Mouse (Mus musculus) embryonic facial prominence, embryonic 10.5 days (tissue): Measurements from ENCODE around the gene Tpi1. TPM values are rescaled to one million over a fixed set of nuclear protein-coding genes. Genes with fewer than 3 reads are reported as not detected.
"Not testable (repeated sequence)": the region's sequence is repeated elsewhere in the genome, so short reads cannot be mapped to it uniquely, and the experiment has no call there.

Experiments used
- DNase-seq: peaks from one replicate; pipeline ENCODE4 v3.0.0-alpha.2; 2017; ENCODE audit warnings: low spot score
- H3K27ac ChIP-seq: fragments of 300-500 bp; sonication (generic); replicated peaks from 2 replicates; pipeline ENCODE4 v1.5.1; 2016; ENCODE audit warnings: mild to moderate bottlenecking
- H3K27me3 ChIP-seq: fragments of 300-500 bp; sonication (generic); replicated peaks from 2 replicates; pipeline ENCODE4 v1.6.1; 2016; ENCODE audit warnings: low read depth, mild to moderate bottlenecking; ENCODE audit not compliant: poor library complexity, severe bottlenecking
- H3K36me3 ChIP-seq: fragments of 300-500 bp; sonication (generic); replicated peaks from 2 replicates; pipeline ENCODE4 v1.6.1; 2016; ENCODE audit warnings: mild to moderate bottlenecking, moderate library complexity
- H3K4me1 ChIP-seq: fragments of 300-500 bp; sonication (generic); 2 replicates; pipeline ENCODE4 v1.6.1; 2016
- H3K4me3 ChIP-seq: fragments of 300-500 bp; sonication (generic); 2 replicates; pipeline ENCODE4 v1.5.1; 2016; ENCODE audit warnings: mild to moderate bottlenecking, moderate library complexity
- H3K9me3 ChIP-seq: fragments of 300-500 bp; sonication (generic); 2 replicates; pipeline ENCODE4 v1.6.1; 2016; ENCODE audit warnings: mild to moderate bottlenecking
- WGBS: fragments of 180-500 bp; shearing (Covaris S2); methylation state at CpG from one replicate; pipeline ENCODE4 v1.1.7; 2016; 5-methylcytosine and 5-hydroxymethylcytosine counted together
- polyA plus RNA-seq: library from polyadenylated mRNA; unstranded; fragments of >200 nt; fragmentation: Nextera tagmentation; extraction: Ambion mirVana; gene quantifications from 2 replicates; pipeline ENCODE4 v1.2.1, GENCODE M21; 2016

The Tpi1 gene
- polyA plus RNA-seq, 1 experiment from 2014 or later, result 829 TPM

DNA sequence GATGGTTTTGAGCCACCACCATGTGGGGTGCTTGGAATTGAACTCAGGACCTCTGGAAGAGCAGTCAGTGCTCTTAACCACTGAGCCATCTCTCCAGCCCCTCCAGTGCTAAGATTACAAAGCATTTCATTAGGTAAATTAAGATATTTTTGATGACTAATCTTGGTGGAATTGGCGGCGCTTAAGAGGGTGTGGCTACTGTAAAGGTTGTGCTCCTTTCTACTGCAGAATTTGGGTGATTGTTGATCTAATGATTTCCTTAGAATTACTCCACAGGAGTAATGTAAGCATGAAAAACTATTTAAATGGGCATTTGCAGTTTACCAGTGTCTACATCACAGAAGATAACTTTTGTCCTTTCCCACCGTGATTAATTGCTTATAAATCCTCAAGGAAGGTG, 9.8 kb downstream of the Tpi1 start:
- no peak overlapping the region for H3K27ac ChIP-seq

DNA sequence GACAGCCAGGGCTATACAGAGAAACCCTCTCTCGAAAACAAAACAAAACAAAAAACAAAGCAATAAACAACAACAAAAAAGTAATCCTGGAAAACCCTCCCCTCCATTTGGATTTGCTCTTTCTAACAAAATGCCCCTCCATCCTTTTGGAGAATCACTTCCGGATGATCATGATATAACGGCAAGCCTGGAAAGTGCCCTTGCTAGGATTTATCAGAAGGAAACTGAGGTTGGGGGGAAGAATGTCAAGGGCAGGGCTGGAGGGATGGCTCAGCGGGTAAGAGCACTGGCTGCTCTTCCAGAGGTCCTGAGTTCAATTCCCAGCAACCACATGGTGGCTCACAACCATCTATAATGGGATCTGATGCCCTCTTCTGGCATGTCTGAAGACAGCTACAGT, 10.4 kb downstream of the Tpi1 start:
- not testable (repeated sequence) for H3K4me3 ChIP-seq, H3K27me3 ChIP-seq, DNase-seq, H3K27ac ChIP-seq, H3K9me3 ChIP-seq, H3K36me3 ChIP-seq
- H3K4me1 ChIP-seq, result peaks cover 31% of the 10 kb centered on the region
- 94% methylated on average over 4 of the region's 4 CpGs for WGBS

More for the DNA sequence above, 9.8 kb downstream of the Tpi1 start:
- DNase-seq, result no peak
- Histone ChIP-seq H3K27me3 (no peaks in the 10 kb centered on the region), H3K9me3 (no peaks in the 10 kb centered on the region), H3K4me1 (peaks cover 37% of the 10 kb centered on the region), H3K4me3 (no peak overlapping the region), H3K36me3 (no peaks in the 10 kb centered on the region)
- 88% methylated on average over 3 of the region's 3 CpGs for WGBS

DNA sequence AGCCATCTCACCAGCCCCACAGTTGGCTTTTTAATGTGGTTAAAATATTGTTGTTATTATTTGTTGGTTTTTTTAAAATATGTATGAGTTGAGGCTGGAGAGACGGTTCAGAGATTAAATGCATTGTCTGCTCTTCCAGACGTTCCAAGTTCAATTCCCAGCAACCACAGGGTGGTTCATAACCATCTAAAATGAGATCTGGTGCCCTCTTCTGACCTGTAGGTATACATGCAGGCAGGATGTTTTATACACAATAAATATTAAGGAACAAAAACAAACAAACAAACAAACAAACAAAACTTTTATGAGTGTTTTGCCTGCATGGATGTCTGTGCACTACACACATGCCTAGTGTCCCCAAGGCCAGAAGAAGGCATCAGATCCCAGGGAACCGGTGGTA, 11.0 kb downstream of the Tpi1 start:
- Histone ChIP-seq H3K27ac (no peak overlapping the region), H3K4me1 (peaks cover 24% of the 10 kb centered on the region), H3K9me3 (no peaks in the 10 kb centered on the region), H3K4me3 (no peak overlapping the region), H3K36me3 (no peaks in the 10 kb centered on the region), H3K27me3 (no peaks in the 10 kb centered on the region)
- no peak for DNase-seq
- 75% methylated on average over 3 of the region's 3 CpGs for WGBS

- WGBS, result 8% methylated on average over 7 of the region's 9 CpGs
- H3K27ac ChIP-seq, result peak overlapping the region; percentile 55
Measured at GRCm38 (mm10) chr6:124802400-124802799, 11.7 kb downstream of the Tpi1 start.

DNA sequence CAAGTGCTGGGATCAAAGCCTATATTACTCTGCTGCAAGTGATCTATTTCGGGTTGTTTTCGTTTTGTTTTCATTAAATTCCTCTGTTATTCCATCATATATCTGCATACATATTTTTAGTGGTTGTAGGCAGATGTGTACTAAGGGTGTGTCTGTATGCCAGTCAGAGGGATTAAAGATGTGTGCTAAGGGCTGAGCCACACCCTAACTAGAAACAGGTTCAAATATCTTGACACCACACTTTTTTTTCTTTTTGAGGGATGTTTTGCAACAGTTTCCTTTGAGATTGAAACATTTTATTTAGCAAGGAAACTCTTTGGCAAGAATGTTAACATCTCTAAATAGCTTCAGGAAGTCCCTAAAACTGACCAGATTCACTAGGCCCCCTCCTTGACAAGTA, 17.9 kb downstream of the Tpi1 start:
- no peak for DNase-seq
- Histone ChIP-seq H3K9me3 (no peaks in the 10 kb centered on the region), H3K4me1 (no peaks in the 10 kb centered on the region), H3K27me3 (no peaks in the 10 kb centered on the region), H3K4me3 (no peak overlapping the region), H3K27ac (no peak overlapping the region), H3K36me3 (peaks cover 20% of the 10 kb centered on the region)
- WGBS, result 84% methylated on average over 2 of the region's 2 CpGs

More at GRCm38 (mm10) chr6:124802400-124802799, 11.7 kb downstream of the Tpi1 start:
- H3K4me1 ChIP-seq, result peaks cover 22% of the 10 kb centered on the region
- not testable (repeated sequence) for H3K27me3 ChIP-seq, H3K9me3 ChIP-seq, H3K36me3 ChIP-seq
- peak; percentile 61 for DNase-seq
- peak overlapping the region; percentile 41; the same call in 1 of the 2 replicates for H3K4me3 ChIP-seq

DNA sequence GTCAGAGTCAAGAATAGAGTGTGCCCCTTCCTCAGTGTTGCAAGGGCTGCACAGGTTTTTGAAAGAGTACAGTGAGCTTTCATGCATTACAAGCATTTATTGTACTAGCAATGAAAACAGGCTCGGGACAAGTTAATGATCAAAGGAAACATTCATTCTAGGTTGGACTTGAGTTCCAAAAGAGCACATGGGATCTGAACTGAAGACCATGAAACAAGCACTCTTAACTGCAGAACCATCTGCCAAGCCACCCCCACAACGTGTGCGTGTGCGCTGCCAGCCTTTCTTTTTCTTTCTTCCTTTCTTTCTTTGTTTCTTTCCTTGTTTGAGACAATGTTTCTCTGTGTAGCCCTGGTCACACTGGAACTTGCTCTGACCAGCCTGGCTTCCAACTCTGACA, 18.3 kb downstream of the Tpi1 start:
- Histone ChIP-seq H3K4me3 (no peak overlapping the region), H3K9me3 (no peaks in the 10 kb centered on the region), H3K4me1 (no peaks in the 10 kb centered on the region), H3K27me3 (no peaks in the 10 kb centered on the region), H3K27ac (no peak overlapping the region), H3K36me3 (peaks cover 20% of the 10 kb centered on the region)
- DNase-seq, result no peak
- WGBS, result 79% methylated on average over 4 of the region's 4 CpGs

DNA sequence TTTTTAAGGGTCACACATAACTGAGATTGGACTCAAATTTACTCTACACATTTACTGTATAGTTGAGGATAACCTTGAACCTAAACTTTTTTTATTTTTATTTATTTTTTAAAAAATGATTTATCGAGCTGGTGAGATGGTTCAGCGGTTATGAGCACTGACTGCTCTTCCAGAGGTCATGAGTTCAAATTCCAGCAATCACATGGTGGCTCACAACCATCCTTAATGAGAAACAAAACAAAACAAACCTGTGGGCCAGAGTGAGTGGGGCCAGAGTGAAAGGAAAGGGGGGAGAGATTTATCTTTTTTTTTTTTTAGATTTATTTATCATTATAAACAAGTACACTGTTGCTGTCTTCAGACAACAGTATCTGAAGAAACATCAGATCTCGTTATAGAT, 22.2 kb downstream of the Tpi1 start:
- H3K36me3 ChIP-seq, result peaks cover 20% of the 10 kb centered on the region
- H3K4me1 ChIP-seq, result no peaks in the 10 kb centered on the region
- WGBS, result 87% methylated on average over 3 of the region's 3 CpGs
- no peaks in the 10 kb centered on the region for H3K9me3 ChIP-seq
- H3K27me3 ChIP-seq, result no peaks in the 10 kb centered on the region
- DNase-seq, result no peak
- no peak overlapping the region for H3K4me3 ChIP-seq
- no peak overlapping the region for H3K27ac ChIP-seq

DNA sequence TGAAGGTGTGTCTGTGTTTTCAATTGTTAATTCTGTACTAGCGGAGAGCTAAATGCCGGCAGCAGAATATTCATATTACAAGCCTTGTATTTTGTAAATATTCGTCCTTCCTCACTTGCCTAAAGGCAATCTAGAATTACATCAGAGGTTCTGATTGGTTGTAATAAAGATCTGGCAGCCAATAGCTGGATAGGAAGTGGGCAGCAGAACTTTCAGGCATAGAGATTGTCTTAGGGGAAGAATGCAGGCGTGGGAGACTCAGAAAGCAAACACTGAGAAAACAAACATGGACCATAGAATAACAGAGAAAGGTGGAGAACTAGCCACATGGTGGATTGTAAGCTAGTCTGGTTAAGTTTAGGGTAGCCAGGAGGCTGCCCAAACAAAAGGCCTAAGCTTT, 24.0 kb downstream of the Tpi1 start:
- no peaks in the 10 kb centered on the region for H3K27me3 ChIP-seq

GRCm38 (mm10) chr6:124789519-124789918, 24.6 kb downstream of the Tpi1 start:
- Histone ChIP-seq H3K36me3 (peaks cover 8% of the 10 kb centered on the region), H3K4me3 (no peak overlapping the region), H3K4me1 (no peaks in the 10 kb centered on the region), H3K27ac (no peak overlapping the region), H3K27me3 (no peaks in the 10 kb centered on the region), H3K9me3 (no peaks in the 10 kb centered on the region)
- WGBS, result 89% methylated on average over 4 of the region's 4 CpGs
- no peak for DNase-seq

More for the DNA sequence above, 24.0 kb downstream of the Tpi1 start:
- DNase-seq, result no peak
- WGBS, result 66% methylated on average over 4 of the region's 4 CpGs
- Histone ChIP-seq H3K36me3 (peaks cover 8% of the 10 kb centered on the region), H3K4me3 (no peak overlapping the region), H3K27ac (no peak overlapping the region), H3K4me1 (no peaks in the 10 kb centered on the region), H3K9me3 (no peaks in the 10 kb centered on the region)

GRCm38 (mm10) chr6:124787722-124788121, 26.4 kb downstream of the Tpi1 start:
- H3K9me3 ChIP-seq, result no peaks in the 10 kb centered on the region
- H3K27ac ChIP-seq, result no peak overlapping the region
- peaks cover 4% of the 10 kb centered on the region for H3K36me3 ChIP-seq
- 82% methylated on average over 10 of the region's 10 CpGs for WGBS
- peaks cover 3% of the 10 kb centered on the region for H3K4me1 ChIP-seq
- no peak overlapping the region for H3K4me3 ChIP-seq
- no peaks in the 10 kb centered on the region for H3K27me3 ChIP-seq
- no peak for DNase-seq

DNA sequence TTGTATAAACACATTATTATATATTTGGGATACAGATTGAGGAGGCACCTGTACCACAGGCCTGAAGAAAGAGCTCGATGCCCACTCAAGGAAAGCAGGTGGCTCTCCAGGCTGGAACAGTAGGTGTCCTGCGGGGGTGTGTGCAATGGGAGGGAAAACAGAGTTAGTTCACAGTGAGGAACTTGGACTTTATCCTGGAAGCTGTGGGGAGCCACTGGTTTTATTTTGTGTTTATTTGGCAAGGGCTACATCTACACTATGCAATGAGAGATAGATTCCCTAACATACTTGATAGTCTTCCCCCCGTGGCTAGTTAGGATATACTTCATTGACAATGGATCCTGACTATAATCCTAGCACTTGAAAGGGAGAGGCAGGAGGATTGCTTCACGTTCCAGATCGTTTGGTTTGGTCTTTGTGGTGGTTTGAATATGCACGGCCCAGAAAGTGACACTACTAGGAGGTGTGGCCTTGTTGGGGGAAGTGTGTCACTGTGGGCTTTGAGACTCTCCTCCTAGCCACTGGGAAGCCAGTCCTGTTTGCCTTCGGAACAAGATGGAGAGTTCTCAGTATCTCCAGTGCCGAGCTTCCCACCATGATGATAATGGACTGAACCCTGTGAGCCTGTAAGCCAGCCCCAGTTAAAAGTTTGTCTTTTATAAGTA, 27.2 kb downstream of the Tpi1 start:
- 63% methylated on average over 8 of the region's 8 CpGs for WGBS

DNA sequence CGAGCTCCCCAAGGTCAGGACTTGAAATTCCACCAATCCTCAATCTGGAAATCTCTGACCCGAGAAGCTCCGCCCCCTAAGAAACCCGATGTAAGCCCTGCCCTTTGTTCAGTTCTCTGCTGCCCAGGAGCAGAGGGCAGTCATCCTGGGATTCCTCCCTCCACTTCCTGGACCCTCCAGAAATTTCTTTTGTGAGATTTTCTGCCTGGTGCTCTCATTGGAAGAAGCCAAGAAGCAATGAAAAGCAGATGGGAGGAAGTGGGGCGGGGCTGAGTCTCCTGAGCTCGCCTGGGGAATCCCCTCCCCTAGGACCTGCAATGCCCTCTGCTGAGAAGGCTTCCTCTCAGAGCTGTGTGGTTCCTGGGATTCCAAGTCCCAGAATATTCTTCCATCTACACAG, 31.7 kb downstream of the Tpi1 start:
- Histone ChIP-seq H3K4me3 (peak overlapping the region; percentile 40), H3K27ac (peak overlapping the region; percentile 75), H3K27me3 (peaks cover 20% of the 10 kb centered on the region), H3K36me3 (no peaks in the 10 kb centered on the region), H3K4me1 (peaks cover 25% of the 10 kb centered on the region), H3K9me3 (no peaks in the 10 kb centered on the region)
- DNase-seq, result peak; percentile 77
- WGBS, result 16% methylated on average over 6 of the region's 6 CpGs

More for the DNA sequence above, 27.2 kb downstream of the Tpi1 start:
- Histone ChIP-seq H3K9me3 (no peaks in the 10 kb centered on the region), H3K36me3 (no peaks in the 10 kb centered on the region; the same call in 1 of the 2 replicates), H3K4me3 (no peak overlapping the region), H3K27me3 (no peaks in the 10 kb centered on the region), H3K4me1 (peaks cover 8% of the 10 kb centered on the region), H3K27ac (no peak overlapping the region)
- DNase-seq, result no peak

DNA sequence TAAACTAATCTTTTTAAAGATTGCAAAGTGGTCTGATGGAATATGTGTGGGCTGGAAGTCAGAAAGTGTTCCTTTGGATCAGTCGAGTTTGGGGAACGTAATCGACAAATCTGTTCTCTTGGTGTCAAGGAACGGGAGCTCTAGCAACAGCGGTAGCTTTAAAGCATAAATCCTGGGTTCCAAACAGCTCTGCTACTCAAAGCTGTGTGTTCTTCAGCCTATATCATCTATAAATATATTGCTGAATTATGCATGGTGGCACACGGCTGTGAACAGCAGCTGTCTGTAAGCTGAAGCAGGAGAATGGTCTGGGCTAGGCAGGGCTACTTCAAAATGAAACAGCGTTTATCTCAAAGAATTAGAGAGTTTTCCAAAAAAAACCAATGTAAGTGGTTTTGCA, 33.2 kb downstream of the Tpi1 start:
- 92% methylated on average over 7 of the region's 7 CpGs for WGBS
- H3K36me3 ChIP-seq, result no peaks in the 10 kb centered on the region
- H3K27me3 ChIP-seq, result peaks cover 26% of the 10 kb centered on the region

More for the DNA sequence above, 33.2 kb downstream of the Tpi1 start:
- Histone ChIP-seq H3K27ac (no peak overlapping the region), H3K9me3 (no peaks in the 10 kb centered on the region), H3K4me1 (peaks cover 25% of the 10 kb centered on the region), H3K4me3 (no peak overlapping the region)
- DNase-seq, result no peak
